Mouse (Mus musculus) hindbrain, embryonic 14.5 days (tissue): ENCODE data around the gene Nuak2. TPM values are rescaled to one million over a fixed set of nuclear protein-coding genes. Genes with fewer than 3 reads are reported as not detected.
"Not testable (repeated sequence)": the region's sequence is repeated elsewhere in the genome, so short reads cannot be mapped to it uniquely, and the experiment has no call there.

Experiments used
- ATAC-seq: fragments of 200-750 bp; cut with Nextera tagmentation; 2 replicates; pipeline ENCODE4 v1.8.0; 2017; ENCODE audit warnings: moderate number of reproducible peaks, mild to moderate bottlenecking, moderate TSS enrichment, moderate library complexity; ENCODE audit not compliant: low FRiP score
- DNase-seq: peaks from one replicate; pipeline ENCODE4 v3.0.0-alpha.2; 2015; ENCODE audit warnings: low spot score
- H3K27ac ChIP-seq: fragments of 300-500 bp; sonication (generic); 2 replicates; pipeline ENCODE4 v1.5.1; 2014; ENCODE audit warnings: mild to moderate bottlenecking, moderate library complexity
- H3K27me3 ChIP-seq: fragments of 300-500 bp; sonication (generic); 2 replicates; pipeline ENCODE4 v1.6.1; 2014; ENCODE audit warnings: mild to moderate bottlenecking, low read length, mixed read lengths; ENCODE audit not compliant: control insufficient read depth, insufficient read depth
- H3K36me3 ChIP-seq: fragments of 300-500 bp; sonication (generic); replicated peaks from 2 replicates; pipeline ENCODE4 v1.6.1; 2014; ENCODE audit not compliant: control insufficient read depth, insufficient read depth
- H3K4me1 ChIP-seq: fragments of 300-500 bp; sonication (generic); replicated peaks from 2 replicates; pipeline ENCODE4 v1.6.1; 2014; ENCODE audit warnings: antibody characterized with exemption, low read length, mixed read lengths; ENCODE audit not compliant: control insufficient read depth, insufficient read depth
- H3K4me2 ChIP-seq: fragments of 300-500 bp; sonication (generic); replicated peaks from 2 replicates; pipeline ENCODE4 v1.6.1; 2014; ENCODE audit warnings: mild to moderate bottlenecking, moderate library complexity
- H3K4me3 ChIP-seq: fragments of 300-500 bp; sonication (generic); replicated peaks from 2 replicates; pipeline ENCODE4 v1.5.1; 2014; ENCODE audit warnings: mild to moderate bottlenecking, low read length
- H3K9ac ChIP-seq: fragments of 300-500 bp; sonication (generic); 2 replicates; pipeline ENCODE4 v1.6.1; 2014
- H3K9me3 ChIP-seq: fragments of 300-500 bp; sonication (generic); 2 replicates; pipeline ENCODE4 v1.6.1; 2016; ENCODE audit warnings: low read length; ENCODE audit not compliant: control insufficient read depth
- WGBS: fragments of 180-500 bp; shearing (Covaris S2); extraction: QIAGEN DNeasy Blood & Tissue Kit; methylation state at CpG from one replicate; pipeline ENCODE4 v1.1.7; 2014; 5-methylcytosine and 5-hydroxymethylcytosine counted together
- polyA plus RNA-seq: library from polyadenylated mRNA; unstranded; fragments of >200 nt; fragmentation: Nextera tagmentation; extraction: Ambion mirVana; gene quantifications from 2 replicates; pipeline ENCODE4 v1.2.1, GENCODE M21; 2014

Gene Nuak2
- 10.7 and 14.0 TPM in 2 replicates for polyA plus RNA-seq

- H3K4me1 ChIP-seq, result peaks cover 36% of the 10 kb centered on the region
- H3K27ac ChIP-seq, result peak within 1 kb of the TSS; percentile 58
- no peaks in the 10 kb centered on the region for H3K9me3 ChIP-seq
- no peaks in the 10 kb centered on the region for H3K27me3 ChIP-seq
- under 1% methylated on average over 67 of the region's 67 CpGs for WGBS
- peak; percentile 84 for DNase-seq
- H3K9ac ChIP-seq, result peak within 1 kb of the TSS; percentile 76
- no peaks in the 10 kb centered on the region for H3K36me3 ChIP-seq
- ATAC-seq, result peak; percentile 90
- peak within 1 kb of the TSS; percentile 80 for H3K4me2 ChIP-seq
- H3K4me3 ChIP-seq, result peak within 1 kb of the TSS; percentile 68
These were observed at the start of gene Nuak2 for GRCm38 (mm10) chr1:132315889-132316624. Gene Nuak2, plus strand, starts transcription at chr1:132316126.

- no peak overlapping the region for H3K9ac ChIP-seq
- ATAC-seq (no peak), DNase-seq (no peak)
- no peaks in the 10 kb centered on the region for H3K27me3 ChIP-seq
- H3K4me3 ChIP-seq, result no peak overlapping the region
- H3K4me1 ChIP-seq, result peaks cover 4% of the 10 kb centered on the region
- 67% methylated on average over 8 of the region's 8 CpGs for WGBS
- H3K4me2 ChIP-seq, result no peak overlapping the region
- H3K36me3 ChIP-seq, result no peaks in the 10 kb centered on the region
- no peak overlapping the region for H3K27ac ChIP-seq
- no peaks in the 10 kb centered on the region for H3K9me3 ChIP-seq
These were observed 49.0 kb upstream of the Nuak2 start for GRCm38 (mm10) chr1:132266791-132267557.

- DNase-seq (no peak), ATAC-seq (no peak)
- peaks cover 4% of the 10 kb centered on the region for H3K4me1 ChIP-seq
- whole genome bisulfite sequencing, result 78% methylated on average over 2 of the region's 2 CpGs
- H3K4me3 ChIP-seq, result no peak overlapping the region
- no peaks in the 10 kb centered on the region for H3K36me3 ChIP-seq
- no peaks in the 10 kb centered on the region for H3K27me3 ChIP-seq
- H3K27ac ChIP-seq, result no peak overlapping the region
- no peaks in the 10 kb centered on the region for H3K9me3 ChIP-seq
- no peak overlapping the region for H3K4me2 ChIP-seq
- H3K9ac ChIP-seq, result no peak overlapping the region
These were observed 48.0 kb upstream of the Nuak2 start for GRCm38 (mm10) chr1:132267959-132268358.

- 65% methylated on average over 7 of the region's 7 CpGs for WGBS
- Histone ChIP-seq H3K4me1 (peaks cover 4% of the 10 kb centered on the region), H3K36me3 (no peaks in the 10 kb centered on the region), H3K27me3 (no peaks in the 10 kb centered on the region), H3K4me2 (no peak overlapping the region), H3K4me3 (no peak overlapping the region), H3K27ac (no peak overlapping the region), H3K9me3 (no peaks in the 10 kb centered on the region), H3K9ac (no peak overlapping the region)
- no peak for DNase-seq
- no peak for ATAC-seq
These were observed 47.4 kb upstream of the Nuak2 start for GRCm38 (mm10) chr1:132268418-132269060.

- ATAC-seq (no peak), DNase-seq (no peak)
- Histone ChIP-seq H3K27me3 (no peaks in the 10 kb centered on the region), H3K4me2 (no peak overlapping the region), H3K4me1 (peaks cover 4% of the 10 kb centered on the region), H3K4me3 (no peak overlapping the region), H3K9ac (no peak overlapping the region), H3K9me3 (no peaks in the 10 kb centered on the region), H3K36me3 (no peaks in the 10 kb centered on the region), H3K27ac (no peak overlapping the region)
- WGBS, result 56% methylated on average over 3 of the region's 3 CpGs
These were observed 44.7 kb upstream of the Nuak2 start for GRCm38 (mm10) chr1:132271237-132271636.

GRCm38 (mm10) chr1:132276694-132277093, 39.2 kb upstream of the Nuak2 start:
- Histone ChIP-seq H3K36me3 (no peaks in the 10 kb centered on the region), H3K27me3 (no peaks in the 10 kb centered on the region), H3K9ac (no peak overlapping the region), H3K9me3 (no peaks in the 10 kb centered on the region), H3K4me1 (no peaks in the 10 kb centered on the region; the same call in 1 of the 2 replicates), H3K4me2 (no peak overlapping the region), H3K4me3 (no peak overlapping the region), H3K27ac (no peak overlapping the region)
- ATAC-seq (no peak), DNase-seq (no peak)
- 76% methylated on average over 3 of the region's 3 CpGs for WGBS

GRCm38 (mm10) chr1:132277124-132277523, 38.8 kb upstream of the Nuak2 start:
- no peak overlapping the region for H3K27ac ChIP-seq
- no peaks in the 10 kb centered on the region for H3K9me3 ChIP-seq
- H3K4me2 ChIP-seq, result no peak overlapping the region
- no peaks in the 10 kb centered on the region for H3K36me3 ChIP-seq
- WGBS, result 78% methylated on average over 6 of the region's 6 CpGs
- no peaks in the 10 kb centered on the region for H3K27me3 ChIP-seq
- DNase-seq, result no peak
- no peak overlapping the region for H3K4me3 ChIP-seq
- H3K4me1 ChIP-seq, result no peaks in the 10 kb centered on the region; the same call in 1 of the 2 replicates
- H3K9ac ChIP-seq, result no peak overlapping the region
- ATAC-seq, result no peak

- H3K4me1 ChIP-seq, result peaks cover 18% of the 10 kb centered on the region; the same call in 1 of the 2 replicates
- 78% methylated on average over 6 of the region's 6 CpGs for WGBS
- DNase-seq, ATAC-seq, H3K4me3 ChIP-seq, H3K9me3 ChIP-seq, H3K36me3 ChIP-seq, H3K27me3 ChIP-seq, H3K27ac ChIP-seq, H3K4me2 ChIP-seq, H3K9ac ChIP-seq: not testable (repeated sequence)
These were observed 35.3 kb upstream of the Nuak2 start for GRCm38 (mm10) chr1:132280636-132281035.
